10 mouse cellular contexts compared by ENCODE assay signal in genomic region chr3:95645313-95646235, GRCm38 (mm10). TPM values are rescaled to one million over a fixed set of nuclear protein-coding genes. Genes with fewer than 3 reads are reported as not detected.
DNase-seq lines count a peak whose midpoint lies in the region; ATAC-seq lines count a peak whose summit lies in the region.
"Had no signal": no experiment of that assay in that cellular context is flagged by ENCODE, and none has a peak within 500 bp of the region (broad histone marks: within the 10 kb centered on the region; RNA-seq: fewer than 3 reads in every experiment).

No protein-coding gene starts in this region.

- no peak overlapping the region for H3K9ac ChIP-seq in kidney, embryonic 14.5 days (ENCODE audit: low read depth, low read length)
- no peak overlapping the region for H3K9ac ChIP-seq in hindbrain, embryonic 11.5 days (ENCODE audit: low read depth, low read length)
- H3K9ac ChIP-seq: limb, embryonic 13.5 days had no signal

- no peak overlapping the region for H3K4me3 ChIP-seq in kidney, embryonic 14.5 days (ENCODE audit: low read length)
- H3K4me3 ChIP-seq in hindbrain, embryonic 11.5 days (ENCODE audit: low read depth, low read length), result no peak overlapping the region
- H3K4me3 ChIP-seq: limb, embryonic 13.5 days had no signal

- no peak overlapping the region for H3K27ac ChIP-seq in kidney, embryonic 14.5 days (ENCODE audit: low read depth, low read length)
- no peak overlapping the region for H3K27ac ChIP-seq in hindbrain, embryonic 11.5 days (ENCODE audit: low read depth, low read length)
- H3K27ac ChIP-seq: limb, embryonic 13.5 days had no signal

- WGBS in kidney, embryonic 14.5 days, result 66% methylated on average over 10 of the region's 10 CpGs
- 71% methylated on average over 10 of the region's 10 CpGs for WGBS in hindbrain, embryonic 11.5 days

- no peaks in the 10 kb centered on the region for H3K36me3 ChIP-seq in kidney, embryonic 14.5 days (ENCODE audit: control insufficient read depth, insufficient read depth, low read length)
- no peaks in the 10 kb centered on the region for H3K36me3 ChIP-seq in hindbrain, embryonic 11.5 days (ENCODE audit: control insufficient read depth, insufficient read depth, low read length)
- H3K36me3 ChIP-seq: limb, embryonic 13.5 days had no signal

- H3K9me3 ChIP-seq in kidney, embryonic 14.5 days (ENCODE audit: control insufficient read depth, low read length), result no peaks in the 10 kb centered on the region
- no peaks in the 10 kb centered on the region for H3K9me3 ChIP-seq in hindbrain, embryonic 11.5 days (ENCODE audit: control insufficient read depth, low read length)
- H3K9me3 ChIP-seq: limb, embryonic 13.5 days had no signal

- DNase-seq in kidney, postnatal 25 days, result peak; percentile 61 to 67
- peak; percentile 26 for DNase-seq in brain, adult 2 months (ENCODE audit: low read depth, low spot score)
- DNase-seq in lung, postnatal 10 days, result peak; percentile 58
- peak; percentile 56 to 67 for DNase-seq in thymus, adult 18-20 months
- DNase-seq in hindbrain, embryonic 11.5 days (ENCODE audit: low spot score), result no peak
- no peak for DNase-seq in right cerebral cortex, postnatal 36 days (ENCODE audit: low spot score in 2 of 2)
- DNase-seq in gastrocnemius, adult 18-20 months (ENCODE audit: low spot score), result no peak
- DNase-seq: adrenal gland, postnatal 10 days had no signal

- no peaks in the 10 kb centered on the region for H3K4me1 ChIP-seq in kidney, embryonic 14.5 days (ENCODE audit: control insufficient read depth, insufficient read depth, low read length)
- H3K4me1 ChIP-seq in hindbrain, embryonic 11.5 days (replicated peaks; ENCODE audit: control insufficient read depth, insufficient read depth, low read length), result no peaks in the 10 kb centered on the region
- H3K4me1 ChIP-seq: limb, embryonic 13.5 days had no signal

- no peak for ATAC-seq in kidney, embryonic 14.5 days (ENCODE audit: low FRiP score, low TSS enrichment)
- ATAC-seq in hindbrain, embryonic 11.5 days (ENCODE audit: low FRiP score), result no peak

- no peaks in the 10 kb centered on the region for H3K27me3 ChIP-seq in kidney, embryonic 14.5 days (ENCODE audit: control insufficient read depth, insufficient read depth, low read length)
- H3K27me3 ChIP-seq in hindbrain, embryonic 11.5 days (ENCODE audit: control insufficient read depth, insufficient read depth, low read length), result no peaks in the 10 kb centered on the region
- H3K27me3 ChIP-seq: limb, embryonic 13.5 days had no signal

- H3K4me2 ChIP-seq in kidney, embryonic 14.5 days (replicated peaks; ENCODE audit: low read depth, low read length), result no peak overlapping the region
- no peak overlapping the region for H3K4me2 ChIP-seq in hindbrain, embryonic 11.5 days (replicated peaks; ENCODE audit: low read depth, low read length)
- H3K4me2 ChIP-seq: limb, embryonic 13.5 days had no signal

RNA-seq across cellular contexts. Expression of gene Mcl1, which starts 13.0 kb away (rescaled TPM):
- 47.4 and 76.1 TPM in 2 replicates for polyA plus RNA-seq in kidney, embryonic 14.5 days (2014; fragmentation: Nextera tagmentation; extraction: Ambion mirVana)
- 76.1 and 87.4 TPM in 2 replicates for polyA plus RNA-seq in hindbrain, embryonic 11.5 days (2014; fragmentation: Nextera tagmentation; extraction: Ambion mirVana)
- total RNA-seq in gastrocnemius, adult 18-20 months (2021), result 10 to 100 TPM; 96.0 to 99.4 TPM

RNA-seq across cellular contexts. Expression of gene Ensa, which starts 20.8 kb away (rescaled TPM):
- 64.0 and 66.9 TPM in 2 replicates for polyA plus RNA-seq in kidney, embryonic 14.5 days (2014; fragmentation: Nextera tagmentation; extraction: Ambion mirVana)
- polyA plus RNA-seq in hindbrain, embryonic 11.5 days (2014; fragmentation: Nextera tagmentation; extraction: Ambion mirVana), result 83.4 and 87.4 TPM in 2 replicates
- total RNA-seq in gastrocnemius, adult 18-20 months (2021), result 100 to 1,000 TPM in 1 of 2 experiments, 10 to 100 TPM in 1; 95.9 to 106 TPM

RNA-seq across cellular contexts. Expression of gene Adamtsl4, which starts 42.1 kb away (rescaled TPM):
- polyA plus RNA-seq in kidney, embryonic 14.5 days (2014; fragmentation: Nextera tagmentation; extraction: Ambion mirVana), result 2.0 and 3.7 TPM in 2 replicates
- 0.14 and 0.80 TPM in 2 replicates for polyA plus RNA-seq in hindbrain, embryonic 11.5 days (2014; fragmentation: Nextera tagmentation; extraction: Ambion mirVana)
- total RNA-seq in gastrocnemius, adult 18-20 months (2021), result 10 to 100 TPM; 25.9 to 30.8 TPM

RNA-seq across cellular contexts. Expression of gene Golph3l, which starts 56.8 kb away (rescaled TPM):
- polyA plus RNA-seq in kidney, embryonic 14.5 days (2014; fragmentation: Nextera tagmentation; extraction: Ambion mirVana), result 28.2 and 35.6 TPM in 2 replicates
- 43.1 and 43.2 TPM in 2 replicates for polyA plus RNA-seq in hindbrain, embryonic 11.5 days (2014; fragmentation: Nextera tagmentation; extraction: Ambion mirVana)
- 10 to 100 TPM; 10.3 to 11.1 TPM for total RNA-seq in gastrocnemius, adult 18-20 months (2021)

Comparison
In these comparisons a context has a peak if more than half of its experiments do, and no peak if none do; other contexts are left out.
1. DNase-seq: peak in kidney, postnatal 25 days (2 of 2), brain, adult 2 months (single experiment), lung, postnatal 10 days (single experiment) and thymus, adult 18-20 months (2 of 2); none in hindbrain, embryonic 11.5 days (single experiment), right cerebral cortex, postnatal 36 days (0 of 2) and gastrocnemius, adult 18-20 months (single experiment).